Mouse (Mus musculus) kidney, postnatal 4 days (tissue): Measurements from ENCODE around the gene Exosc8.
"Not testable (repeated sequence)": the region's sequence is repeated elsewhere in the genome, so short reads cannot be mapped to it uniquely, and the experiment has no call there.

Source experiments
- DNase-seq, 2 experiments: peaks; one replicate each; pipeline ENCODE4 v3.0.0; 2021; ENCODE audit warnings: mixed read lengths in 2 of 2

Gene Exosc8

DNA sequence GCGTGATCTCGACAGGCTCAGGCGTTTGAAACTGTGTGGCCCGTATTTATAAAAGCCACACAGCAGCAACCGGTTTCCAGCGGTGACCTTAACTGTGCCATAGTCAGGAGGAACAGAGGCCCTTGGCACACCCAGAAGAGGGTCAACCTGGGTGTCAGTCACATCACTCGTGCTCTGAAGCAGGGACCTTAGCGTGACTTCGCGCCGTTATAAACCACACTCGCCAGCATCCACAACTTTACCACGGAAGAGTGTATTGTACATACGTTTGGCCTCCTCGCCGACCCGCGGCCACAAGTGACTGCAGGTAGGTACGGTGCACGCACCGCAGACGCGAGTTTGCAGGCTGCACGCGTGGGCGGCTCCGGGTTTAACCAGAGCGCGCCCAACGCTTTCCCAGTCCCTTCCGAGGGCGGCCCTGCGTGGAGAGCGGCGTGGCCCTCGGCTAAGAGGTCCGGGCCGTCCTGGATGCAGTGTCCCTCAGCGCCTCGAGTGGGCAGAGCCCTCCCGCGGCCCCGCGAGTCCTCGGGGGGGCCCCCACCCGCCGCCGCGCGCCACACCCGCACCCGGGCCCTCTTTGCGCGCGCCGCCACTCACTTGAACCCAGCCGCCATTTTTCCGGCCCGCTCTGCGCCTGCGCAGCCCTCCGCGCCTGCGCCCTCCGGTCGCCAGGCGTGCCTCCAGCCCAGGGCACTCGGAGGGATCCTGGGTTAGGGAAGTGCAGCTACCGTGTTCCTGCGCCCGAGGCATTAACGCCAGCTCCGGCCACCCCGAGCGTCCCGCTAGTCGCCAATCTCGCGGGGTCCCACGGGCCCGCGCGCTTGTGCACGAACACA is 564 bp downstream of the Exosc8 start:
- DNase-seq = peak; percentile 92 to 95

DNA sequence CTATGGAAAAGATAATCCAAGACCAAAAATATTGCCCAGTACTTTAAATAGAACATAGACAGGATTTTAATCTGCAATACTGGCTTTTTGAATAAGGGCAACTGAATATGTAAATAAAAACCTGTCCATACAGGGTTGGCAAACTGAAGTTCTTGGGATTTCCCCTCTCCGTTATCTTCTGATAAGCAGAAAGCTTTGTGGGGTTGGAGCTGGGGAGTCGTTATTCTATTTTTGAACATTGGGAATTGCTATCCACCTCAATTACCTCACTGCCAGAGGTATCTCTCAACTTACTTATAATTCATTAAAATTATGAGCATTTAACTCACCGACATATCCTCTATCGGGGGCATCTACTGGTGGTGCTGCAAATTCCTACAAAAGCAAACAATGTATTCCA is 2.8 kb downstream of the Exosc8 start:
- no peak for DNase-seq

DNA sequence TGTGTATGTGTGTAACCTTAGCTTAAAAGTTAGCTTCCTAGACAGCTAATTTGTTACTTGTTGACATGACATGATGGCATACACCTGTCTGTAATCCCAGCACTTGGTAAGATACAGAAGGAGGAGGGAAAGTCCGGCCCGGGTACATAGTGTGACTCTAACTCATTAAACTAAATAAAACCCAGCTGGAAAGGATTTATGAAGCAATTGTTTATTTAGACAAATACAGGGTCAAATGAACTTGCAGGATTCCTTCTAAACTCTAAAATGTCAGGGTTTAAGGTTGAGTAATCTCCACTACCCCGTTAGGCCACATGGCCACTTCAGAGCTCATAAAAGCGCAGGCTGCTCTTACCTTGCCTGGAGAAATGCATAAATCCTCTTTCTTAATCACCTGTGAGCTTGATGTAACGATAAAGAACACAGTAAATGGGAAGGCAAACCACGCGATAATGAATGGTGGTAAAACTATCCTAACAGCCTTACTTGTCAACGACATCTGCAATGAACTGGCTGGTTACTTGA is 3.5 kb downstream of the Exosc8 start:
- no peak for DNase-seq

DNA sequence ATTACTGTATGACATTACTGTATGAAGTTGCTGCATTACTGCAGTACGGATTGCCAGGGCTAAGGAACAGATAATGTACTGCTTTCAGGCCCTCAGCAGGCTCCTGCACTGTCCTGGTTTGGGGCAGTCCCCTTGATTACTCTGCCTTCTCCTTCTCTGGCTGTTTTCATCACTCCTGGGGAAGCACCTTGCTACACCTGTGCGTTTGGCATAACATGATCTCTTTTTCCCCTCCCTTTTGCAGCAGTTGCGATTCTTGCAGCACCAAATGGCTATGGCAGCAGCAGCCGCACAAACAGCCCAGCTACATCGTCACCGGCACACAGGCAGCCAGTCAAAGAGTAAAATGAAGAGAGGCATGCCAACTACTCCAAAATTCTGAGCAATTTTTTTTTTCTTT is 7.1 kb downstream of the Exosc8 start:
- DNase-seq = no peak

DNA sequence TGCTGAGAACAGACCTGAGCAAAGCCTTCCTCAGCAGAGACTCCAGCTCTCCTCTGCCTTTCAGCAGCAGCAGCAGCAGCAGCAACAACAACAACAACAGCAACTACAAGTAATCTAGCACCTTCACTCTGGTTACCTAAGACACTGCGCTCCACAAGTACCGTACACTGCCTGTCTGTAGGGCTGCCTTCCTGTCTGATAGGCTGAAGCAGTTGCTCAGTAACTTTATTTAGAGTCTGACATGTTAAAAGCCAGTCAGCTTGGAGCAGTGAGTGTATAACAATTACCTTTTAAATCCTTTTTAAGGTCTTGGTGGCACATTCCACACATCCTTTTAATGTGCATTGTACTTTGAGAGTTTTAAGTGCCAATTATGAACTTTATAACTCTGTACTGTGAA is 7.6 kb downstream of the Exosc8 start:
- no peak for DNase-seq

DNA sequence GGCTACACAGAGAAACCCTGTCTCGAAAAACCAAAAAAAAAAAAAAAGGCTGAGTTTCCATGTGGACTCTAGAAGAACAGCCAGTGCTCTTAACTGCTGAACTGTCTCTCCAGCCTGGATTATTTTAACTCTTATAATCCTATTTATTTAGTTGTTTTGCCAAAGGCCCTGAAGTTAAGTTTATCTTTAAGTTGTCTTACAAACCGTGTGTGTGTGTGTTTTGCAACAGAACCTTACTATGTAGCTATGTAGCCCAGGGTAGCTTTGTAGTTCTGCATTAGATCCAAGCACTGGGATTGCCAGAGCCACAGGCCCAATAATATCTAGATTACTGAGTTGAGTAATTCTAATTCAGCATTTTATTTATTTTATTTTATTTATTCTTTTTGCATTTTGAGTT is 9.8 kb downstream of the Exosc8 start:
- no peak for DNase-seq

DNA sequence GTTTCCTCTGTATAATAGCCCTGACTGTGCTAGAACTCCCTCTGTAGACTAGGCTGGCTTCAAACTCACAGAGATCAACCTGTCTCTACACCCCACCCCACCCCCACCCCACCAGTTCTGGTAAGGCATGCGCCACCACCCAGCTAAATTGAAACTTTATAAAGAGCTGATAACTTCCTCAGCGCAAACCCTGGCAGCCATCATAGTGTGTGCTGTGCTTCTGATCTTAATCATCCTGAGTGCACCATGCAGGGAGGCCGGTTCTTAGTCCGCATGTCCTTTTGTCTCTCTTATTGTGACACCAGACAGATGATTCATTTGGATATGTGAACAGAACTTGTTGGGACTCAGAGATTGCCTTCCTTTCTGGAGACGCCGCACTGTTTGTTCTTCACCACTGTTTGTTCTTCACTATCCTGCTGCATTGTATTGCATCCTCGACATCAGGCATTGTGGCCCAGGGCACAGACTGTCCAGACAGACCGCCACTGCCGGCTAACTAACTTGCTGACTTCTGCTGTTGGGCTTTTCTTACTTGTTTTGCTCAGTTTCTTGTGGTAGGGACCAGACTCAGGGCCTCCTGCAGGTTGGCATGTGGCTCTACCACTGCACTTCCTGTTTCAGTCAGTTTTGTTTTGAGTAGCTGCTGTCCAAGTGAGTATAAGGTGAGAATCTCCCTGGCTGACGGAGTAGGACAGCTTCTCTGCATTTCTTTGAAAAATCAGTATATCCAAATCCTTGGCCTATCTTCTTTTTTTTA is 11.3 kb downstream of the Exosc8 start:
- no peak for DNase-seq

DNA sequence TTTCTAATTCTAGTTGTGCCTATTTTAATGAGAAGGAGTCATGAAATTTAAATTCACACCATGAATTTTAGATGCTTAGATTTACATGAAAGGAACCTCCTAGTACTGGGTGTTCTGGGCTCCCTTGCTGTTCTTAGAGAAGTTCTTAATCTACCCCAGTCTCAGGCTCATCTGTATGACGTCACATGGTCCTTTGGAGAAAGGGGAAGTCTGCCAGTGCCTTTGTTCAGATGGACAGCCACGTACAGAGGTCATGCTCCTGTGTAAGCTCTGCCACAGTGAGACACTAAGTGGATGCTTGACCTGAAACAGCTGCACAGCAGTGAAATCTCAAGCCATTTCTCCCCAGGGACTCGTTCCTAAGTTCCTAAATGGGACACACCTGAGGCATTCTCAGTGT is 16.2 kb downstream of the Exosc8 start:
- no peak for DNase-seq

DNA sequence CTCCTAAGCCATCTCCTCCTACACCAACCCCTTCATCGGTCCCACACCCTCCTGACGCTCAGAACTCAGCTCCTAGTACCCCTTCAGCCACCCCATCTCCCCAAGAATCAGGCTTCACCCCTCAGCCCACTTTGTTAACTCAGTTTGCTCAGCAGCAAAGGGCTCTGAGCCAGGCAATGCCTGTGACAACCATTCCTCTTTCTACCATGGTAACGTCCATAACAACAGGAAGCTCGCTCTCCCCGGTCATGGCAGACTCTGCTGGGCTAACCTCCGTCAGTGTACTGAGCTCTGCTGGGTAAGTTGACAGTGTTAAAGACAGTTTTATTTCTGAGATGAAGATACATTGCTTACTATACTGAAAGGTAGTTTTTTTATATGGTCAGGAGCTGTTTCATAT is 17.8 kb downstream of the Exosc8 start:
- no peak for DNase-seq

DNA sequence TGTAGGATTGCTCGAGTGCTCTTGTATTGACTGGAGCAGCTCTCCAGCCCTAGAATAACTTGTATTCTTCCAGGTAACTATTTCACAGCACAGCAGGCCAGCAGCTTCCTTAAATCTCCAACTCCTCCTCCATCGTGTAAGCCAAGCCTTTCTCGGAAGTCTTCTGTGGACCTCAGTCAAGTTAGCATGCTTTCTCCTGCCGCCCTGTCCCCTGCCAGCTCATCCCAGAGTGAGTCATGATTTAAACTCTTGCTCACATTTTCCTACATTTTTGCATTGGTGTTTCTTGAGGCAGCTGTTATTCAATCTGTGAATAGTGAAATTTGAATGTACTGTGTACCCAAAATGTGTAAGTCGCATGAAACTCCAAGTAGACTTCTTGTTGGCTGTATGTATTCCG is 19.7 kb downstream of the Exosc8 start:
- no peak for DNase-seq

DNA sequence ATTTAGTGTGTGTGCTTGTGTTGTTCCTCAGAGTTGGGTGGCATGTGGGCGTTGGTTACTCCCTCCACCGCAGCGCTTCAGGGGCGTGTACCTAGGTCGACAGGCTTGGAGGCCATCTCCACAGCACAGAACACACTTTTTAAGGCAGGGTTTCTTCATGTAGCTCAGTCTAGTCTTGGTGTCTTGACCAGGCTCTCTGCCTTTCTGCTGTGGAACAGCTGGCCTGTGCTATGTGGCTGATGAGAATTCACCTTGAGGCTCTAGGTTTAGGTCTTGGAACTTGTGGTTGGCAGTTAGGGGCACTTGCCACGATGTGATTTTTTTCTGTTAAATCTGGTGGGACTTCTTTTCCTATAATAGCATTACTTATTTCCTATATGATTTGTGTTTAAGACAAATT is 20.9 kb downstream of the Exosc8 start, which contains the start of gene Gm21958:
TSS of gene Gm21958 (minus strand) at position 101 of the 400 bp plus-strand sequence.
- DNase-seq = no peak

DNA sequence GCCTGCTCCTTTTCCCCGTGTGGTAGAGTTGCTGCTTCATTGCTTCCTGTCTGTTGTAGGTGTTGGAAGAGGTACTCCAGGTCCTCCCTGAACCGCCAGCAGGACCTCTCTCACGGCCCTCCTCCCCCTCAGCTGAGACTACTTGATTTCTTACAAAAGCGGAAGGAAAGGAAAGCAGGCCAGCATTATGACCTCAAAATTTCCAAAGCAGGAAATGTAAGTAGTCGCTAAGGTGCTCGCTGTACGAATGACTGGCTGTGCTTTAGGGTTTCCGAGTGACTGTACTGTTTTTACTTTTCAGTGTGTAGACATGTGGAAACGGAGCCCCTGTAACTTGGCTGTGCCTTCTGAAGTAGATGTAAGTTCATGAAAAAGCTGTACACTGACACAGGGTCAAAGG is 26.2 kb downstream of the Exosc8 start:
- DNase-seq = no peak

DNA sequence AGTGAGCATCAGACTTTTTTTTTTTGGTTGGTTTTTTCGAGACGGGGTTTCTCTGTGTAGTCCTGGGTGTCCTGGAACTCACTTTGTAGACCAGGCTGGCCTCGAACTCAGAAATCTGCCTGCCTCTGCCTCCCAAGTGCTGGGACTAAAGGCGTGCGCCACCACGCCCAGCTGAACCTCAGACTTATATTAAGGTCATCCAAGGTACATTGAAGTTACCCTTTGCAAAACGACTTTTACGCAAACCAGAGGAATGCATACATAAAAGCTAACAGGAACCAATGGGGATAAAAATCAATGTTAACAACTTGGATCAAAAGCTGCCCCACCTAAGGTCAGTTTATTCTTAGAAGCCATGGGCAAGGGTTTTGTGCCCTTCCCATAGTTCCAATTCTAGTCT is 31.1 kb downstream of the Exosc8 start:
- DNase-seq = not testable (repeated sequence)

DNA sequence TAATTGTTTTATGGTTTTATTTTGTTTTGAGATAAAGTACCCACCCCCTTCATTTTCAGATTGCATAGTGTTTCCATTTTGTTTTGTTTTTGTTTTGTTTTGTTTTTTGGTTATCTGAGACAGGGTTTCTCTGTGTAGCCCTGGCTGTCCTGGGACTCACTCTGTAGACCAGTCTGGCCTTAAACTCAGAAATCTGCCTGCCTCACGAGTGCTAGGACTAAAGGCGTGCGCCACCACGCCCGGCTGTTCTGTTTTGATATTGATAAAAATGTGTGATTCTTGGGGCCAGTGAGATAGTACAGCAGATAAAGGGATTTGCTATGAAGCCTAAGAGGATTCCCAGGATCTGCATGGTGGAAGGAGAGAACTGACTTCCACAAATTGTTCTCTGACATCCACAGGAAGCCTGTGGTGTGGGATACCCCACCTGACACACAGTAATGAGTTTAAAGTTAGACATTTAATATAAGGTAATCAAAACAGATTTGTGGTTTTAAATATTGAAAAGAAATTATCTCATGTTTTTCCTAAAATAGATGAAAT is 35.4 kb downstream of the Exosc8 start:
- no peak for DNase-seq

DNA sequence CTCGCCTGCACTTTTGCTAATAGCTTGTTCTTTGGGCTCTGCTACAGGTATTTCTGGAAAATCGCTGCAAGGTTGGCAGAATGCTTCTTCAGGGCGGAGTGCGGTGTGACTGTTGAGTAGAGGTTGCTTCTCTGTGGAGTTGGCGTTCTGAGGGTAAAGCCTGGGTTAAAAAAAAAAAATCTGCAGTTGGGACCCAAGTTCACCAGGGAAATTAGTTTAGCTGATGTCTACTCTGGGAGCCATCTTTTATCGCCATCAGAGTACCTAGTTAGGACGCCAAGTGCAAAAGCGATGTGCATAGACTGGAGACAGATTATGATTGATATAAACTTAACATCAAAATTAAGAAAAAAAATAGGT is 42.2 kb downstream of the Exosc8 start:
- DNase-seq = no peak

DNA sequence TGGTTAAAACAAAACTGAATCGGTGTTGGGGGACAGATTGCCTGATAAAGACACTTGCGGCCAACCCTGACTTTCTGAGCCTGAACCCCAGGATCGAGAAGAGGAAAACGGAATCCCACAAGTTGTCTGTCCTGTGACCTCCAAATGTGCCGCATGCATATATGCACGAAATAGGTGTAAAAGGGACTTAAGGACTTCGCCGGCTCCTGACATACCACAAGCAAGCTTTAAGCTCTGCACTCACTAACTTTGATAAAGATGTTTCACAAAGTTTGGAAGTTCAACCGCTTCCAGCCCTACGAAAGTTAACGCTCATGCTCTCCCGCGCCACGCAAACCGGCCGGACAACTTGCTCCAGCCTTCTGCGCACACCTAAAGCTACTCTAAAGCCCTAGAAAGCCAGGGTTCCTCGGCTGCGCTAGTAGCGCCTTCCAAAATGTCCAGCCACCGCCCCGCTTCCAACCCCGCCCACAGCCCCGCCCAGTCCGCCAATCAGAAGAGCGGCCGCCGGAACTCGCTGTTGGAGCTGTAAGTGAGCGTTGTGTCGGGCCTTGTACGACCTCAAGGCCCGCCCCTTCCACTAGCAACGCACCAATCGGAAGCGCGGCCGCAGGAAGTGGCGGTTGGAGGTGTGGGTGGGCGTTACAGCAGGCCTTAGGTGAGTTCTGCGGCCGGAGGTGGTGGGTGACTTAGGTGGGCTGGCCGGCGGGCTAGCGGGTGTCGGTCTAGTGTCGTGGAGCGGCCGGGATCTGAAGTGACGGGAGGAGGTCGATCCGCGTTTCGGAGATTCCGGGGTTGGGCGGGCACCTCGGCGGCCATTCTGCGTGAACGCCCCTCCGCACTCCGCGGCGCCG is 42.8 kb downstream of the Exosc8 start, which contains the start of gene Supt20:
TSS of gene Supt20 (plus strand) at position 606 of the 854 bp plus-strand sequence.
- DNase-seq = peak; percentile 96 to 97

DNA sequence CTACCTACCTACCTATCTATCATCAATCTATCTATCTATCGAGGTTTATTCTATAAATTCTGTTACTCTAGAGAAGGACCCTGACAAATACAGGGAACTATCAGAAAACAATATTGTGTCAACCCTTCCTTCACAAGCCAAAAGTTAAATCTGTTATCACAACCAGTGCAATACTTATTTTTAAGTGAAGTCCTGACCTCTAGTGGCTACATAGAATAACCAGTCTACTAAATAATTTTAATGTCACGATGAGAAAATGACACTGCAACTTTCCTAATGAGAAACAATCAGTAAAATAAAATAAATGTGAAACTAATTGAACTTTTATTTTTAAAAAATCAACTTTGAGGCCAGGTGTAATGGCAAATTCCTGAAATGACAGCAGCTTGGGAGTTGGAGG is 46.1 kb downstream of the Exosc8 start:
- no peak for DNase-seq

DNA sequence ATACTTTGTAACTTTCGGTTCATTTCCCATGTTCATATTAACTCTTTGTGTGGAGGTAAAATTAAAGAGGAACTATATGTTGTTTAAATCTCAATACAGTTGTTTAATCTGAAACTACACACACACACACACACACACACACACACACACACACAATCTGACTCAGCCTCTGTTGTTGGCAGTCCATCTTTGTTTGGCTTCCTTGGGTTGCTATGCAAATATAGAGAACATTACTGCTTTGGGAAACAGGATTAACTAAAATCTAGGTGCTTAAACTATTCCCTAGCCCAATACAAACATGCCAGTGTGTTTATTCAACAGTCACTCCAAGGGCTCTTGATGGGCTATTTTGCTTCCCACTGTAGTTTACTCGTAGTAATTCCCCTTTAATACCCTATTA is 47.9 kb downstream of the Exosc8 start:
- no peak for DNase-seq

DNA sequence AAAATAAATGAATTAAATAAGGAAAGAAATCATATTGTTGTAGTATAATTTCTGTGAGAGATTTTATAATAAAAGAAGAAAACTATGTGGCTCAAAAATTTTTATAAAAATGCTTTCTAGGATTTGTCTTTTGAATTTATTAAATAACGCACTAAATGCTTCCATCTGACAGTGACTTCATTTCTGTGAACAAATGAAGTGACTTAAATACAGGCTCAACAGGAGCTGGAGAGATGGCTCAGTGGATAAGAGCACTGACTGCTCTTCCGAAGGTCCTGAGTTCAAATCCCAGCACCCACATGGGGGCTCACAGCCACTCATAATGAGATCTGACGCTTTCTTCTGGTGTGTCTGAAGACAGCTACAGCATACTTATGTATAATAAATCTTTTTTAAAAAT is 50.0 kb downstream of the Exosc8 start:
- DNase-seq = no peak

DNA sequence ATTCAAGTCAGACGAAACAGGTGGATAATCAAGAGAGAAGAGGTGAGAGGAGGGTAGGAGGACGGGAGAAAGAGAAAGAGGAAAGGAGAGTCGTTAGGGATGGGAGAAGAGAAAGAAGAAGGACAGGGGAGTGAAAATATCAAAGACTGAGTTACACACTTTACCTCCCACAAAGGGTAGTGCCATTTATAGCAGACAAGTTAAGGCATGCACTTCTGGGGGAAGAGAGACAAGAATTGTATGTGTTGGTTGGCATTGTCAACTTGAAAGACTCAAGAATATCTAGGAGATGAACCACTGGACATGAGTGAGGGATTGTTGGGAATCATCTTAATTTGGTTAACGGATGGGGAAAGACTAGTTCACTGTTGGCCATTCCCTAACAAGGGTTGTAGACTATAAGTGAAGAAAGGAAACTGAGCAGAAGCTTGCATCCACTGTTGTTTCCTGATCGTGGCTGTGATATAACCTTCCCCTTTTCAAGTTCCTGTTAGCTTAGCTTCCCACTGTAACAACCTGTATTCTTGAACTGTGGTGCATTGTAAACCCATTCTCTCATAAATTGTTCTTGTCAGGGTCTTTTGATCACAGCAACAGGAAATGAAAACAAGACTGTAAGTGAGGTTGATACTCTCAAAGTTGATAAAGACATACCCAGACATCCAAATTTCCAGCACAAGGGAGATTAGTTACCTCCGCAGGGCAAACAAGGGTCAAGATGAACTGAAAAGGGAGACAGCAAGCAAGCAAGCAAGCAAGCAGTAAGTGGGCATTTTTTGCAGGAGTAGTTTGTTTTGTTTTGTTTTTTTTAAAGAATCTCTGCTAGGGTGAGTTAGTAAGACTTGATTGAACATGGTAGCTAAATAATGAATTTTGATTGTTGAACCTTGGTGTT is 53.6 kb downstream of the Exosc8 start:
- DNase-seq = no peak
